11 mouse cellular contexts compared by ENCODE assay signal in genomic region chr12:98283487-98283860, GRCm38 (mm10). TPM values are rescaled to one million over a fixed set of nuclear protein-coding genes. Genes with fewer than 3 reads are reported as not detected.
DNase-seq lines count a peak whose midpoint lies in the region; ATAC-seq and TF ChIP-seq lines count a peak whose summit lies in the region.
"Had no signal": no experiment of that assay in that cellular context is flagged by ENCODE, and none has a peak within 500 bp of the region (broad histone marks: within the 10 kb centered on the region; RNA-seq: fewer than 3 reads in every experiment).

No protein-coding gene starts in this region.

- H3K27me3 ChIP-seq in heart, embryonic 12.5 days (replicated peaks): no peaks in the 10 kb centered on the region
- no peaks in the 10 kb centered on the region for H3K27me3 ChIP-seq in thymus, adult 2 months (ENCODE audit: control insufficient read depth, insufficient read depth, low read length)
- H3K27me3 ChIP-seq: hindbrain, embryonic 12.5 days had no signal

- WGBS in heart, embryonic 12.5 days: 37% methylated on average over 3 of the region's 3 CpGs
- WGBS in thymus, adult 2 months: 59% methylated on average over 3 of the region's 3 CpGs

- H3K4me1 ChIP-seq in heart, embryonic 12.5 days (replicated peaks): peaks cover 8% of the 10 kb centered on the region
- H3K4me1 ChIP-seq in thymus, adult 2 months (replicated peaks; ENCODE audit: control insufficient read depth, insufficient read depth, low read length): no peaks in the 10 kb centered on the region
- H3K4me1 ChIP-seq: hindbrain, embryonic 12.5 days had no signal

- no peak for ATAC-seq in heart, embryonic 12.5 days (ENCODE audit: insufficient number of reproducible peaks, low FRiP score)
- ATAC-seq in inflammation-experienced regulatory T-cells, adult 6 months: peak; percentile 72

- peak overlapping the region; percentile 1; the same call in 1 of the 2 replicates for H3K4me2 ChIP-seq in heart, embryonic 12.5 days
- H3K4me2 ChIP-seq: hindbrain, embryonic 12.5 days had no signal

- no peaks in the 10 kb centered on the region for H3K9me3 ChIP-seq in heart, embryonic 12.5 days (replicated peaks)
- H3K9me3 ChIP-seq: hindbrain, embryonic 12.5 days had no signal

- H3K36me3 ChIP-seq in heart, embryonic 12.5 days: no peaks in the 10 kb centered on the region
- H3K36me3 ChIP-seq in thymus, adult 2 months (ENCODE audit: control insufficient read depth, insufficient read depth, low read length): no peaks in the 10 kb centered on the region
- H3K36me3 ChIP-seq: hindbrain, embryonic 12.5 days had no signal

- no peak for TF ChIP-seq CTCF in thymus, adult 2 months (IDR thresholded peaks at IDR 0.05; ENCODE audit: borderline replicate concordance, control insufficient read depth, extremely low read depth, insufficient read depth, low read length, poor library complexity)

- no peak overlapping the region for H3K4me3 ChIP-seq in heart, embryonic 12.5 days
- H3K4me3 ChIP-seq in thymus, adult 2 months (ENCODE audit: control insufficient read depth, insufficient read depth, low read length): no peak overlapping the region
- H3K4me3 ChIP-seq: hindbrain, embryonic 12.5 days had no signal

- intact Hi-C loops in heart, postnatal 36 days (cut with DNase I): loop anchor here (5.0 kb wide), 3 partner anchors 39 to 334 kb away; no protein-coding TSS in a partner anchor
- intact Hi-C loops in gastrocnemius, postnatal 14 days (cut with DNase I; ENCODE audit: low total_unique reads): loop anchor here (5.0 kb wide), 1 partner anchor 64 kb away; no protein-coding TSS in a partner anchor

- H3K27ac ChIP-seq in heart, embryonic 12.5 days (ENCODE audit: poor library complexity, severe bottlenecking): no peak overlapping the region; the same call in 1 of the 2 replicates
- 0 out of 2 replicates have a peak overlapping the region, but pooled peaks have one; percentile 45 for H3K27ac ChIP-seq in thymus, adult 2 months (ENCODE audit: control insufficient read depth, insufficient read depth, low read length)
- H3K27ac ChIP-seq: hindbrain, embryonic 12.5 days had no signal

- no peak for TF ChIP-seq POLR2A in thymus, adult 2 months (IDR thresholded peaks at IDR 0.05; ENCODE audit: control insufficient read depth, extremely low read depth, insufficient read depth, low read length, poor library complexity)

- H3K9ac ChIP-seq in heart, embryonic 12.5 days: no peak overlapping the region
- H3K9ac ChIP-seq: hindbrain, embryonic 12.5 days had no signal

- no peak for DNase-seq in heart, postnatal 36 days
- no peak for DNase-seq in thymus, adult 2 months
- no peak for DNase-seq in thymus, postnatal 14 days
- DNase-seq in cerebellum, postnatal 10 days: no peak
- no peak for DNase-seq in gastrocnemius, postnatal 14 days
- no peak for DNase-seq in gastrocnemius, postnatal 10 days
- DNase-seq: left cerebral cortex, postnatal 4 days; midbrain, embryonic 14.5 days had no signal

RNA-seq across cellular contexts. Expression of gene Gpr65, which starts 15.0 kb away (rescaled TPM):
- polyA plus RNA-seq in heart, embryonic 12.5 days (2016; fragmentation: Nextera tagmentation; extraction: Ambion mirVana): 0.62 and 0.72 TPM in 2 replicates
- 1 to 10 TPM in 1 of 2 experiments, under 1 TPM in 1; 0.75 to 1.2 TPM for total RNA-seq in heart, postnatal 36 days (2021)
- polyA plus RNA-seq in thymus, adult 2 months (2012; rRNA removed): 11.2 and 15.1 TPM in 2 replicates
- polyA plus RNA-seq in inflammation-experienced regulatory T-cells, adult 6 months (2017; shearing (Covaris generic)): 10 to 100 TPM; 54.3 to 60.4 (median 55.9) TPM
- total RNA-seq in gastrocnemius, postnatal 14 days (2021): under 1 TPM; 0.10 to 0.24 TPM
- total RNA-seq in gastrocnemius, postnatal 10 days (2021): under 1 TPM; 0.36 to 0.54 TPM

RNA-seq across cellular contexts. Expression of gene Galc, which starts 24.2 kb away (rescaled TPM):
- 8.5 and 9.2 TPM in 2 replicates for polyA plus RNA-seq in heart, embryonic 12.5 days (2016; fragmentation: Nextera tagmentation; extraction: Ambion mirVana)
- 1 to 10 TPM; 7.3 to 8.5 TPM for total RNA-seq in heart, postnatal 36 days (2021)
- polyA plus RNA-seq in thymus, adult 2 months (2012; rRNA removed): 8.9 and 9.3 TPM in 2 replicates
- polyA plus RNA-seq in inflammation-experienced regulatory T-cells, adult 6 months (2017; shearing (Covaris generic)): 1 to 10 TPM; 2.1 to 3.3 (median 2.5) TPM
- total RNA-seq in gastrocnemius, postnatal 14 days (2021): 1 to 10 TPM; 3.5 to 3.6 TPM
- 1 to 10 TPM; 3.5 to 4.4 TPM for total RNA-seq in gastrocnemius, postnatal 10 days (2021)
